Mouse (Mus musculus) megakaryocyte, embryonic 14.5 days (primary cell): ENCODE results near the gene Ndufa7.

Experiments used
- FLI1 ChIP-seq: IDR thresholded peaks from 2 replicates; pipeline ENCODE4 v1.6.1; 2012; ENCODE audit warnings: low read length, inconsistent platforms, mixed read lengths
- GATA1 ChIP-seq: IDR thresholded peaks from 3 replicates; pipeline ENCODE4 v1.6.1; 2012; ENCODE audit warnings: mixed read lengths, low read length, inconsistent platforms, borderline replicate concordance

- TF ChIP-seq GATA1, result no peak
- TF ChIP-seq FLI1, result no peak
These were observed 39.4 kb upstream of the Ndufa7 start for GRCm38 (mm10) chr17:33784939-33785338.
